Mouse (Mus musculus): ENCODE results near the gene Slc16a11.

Gene Slc16a11

GRCm38 (mm10) chr11:70251853-70252252 is 39.3 kb downstream of the Slc16a11 start:
- DNase-seq (ENCODE audit: low read depth, low spot score) = no peak

DNA sequence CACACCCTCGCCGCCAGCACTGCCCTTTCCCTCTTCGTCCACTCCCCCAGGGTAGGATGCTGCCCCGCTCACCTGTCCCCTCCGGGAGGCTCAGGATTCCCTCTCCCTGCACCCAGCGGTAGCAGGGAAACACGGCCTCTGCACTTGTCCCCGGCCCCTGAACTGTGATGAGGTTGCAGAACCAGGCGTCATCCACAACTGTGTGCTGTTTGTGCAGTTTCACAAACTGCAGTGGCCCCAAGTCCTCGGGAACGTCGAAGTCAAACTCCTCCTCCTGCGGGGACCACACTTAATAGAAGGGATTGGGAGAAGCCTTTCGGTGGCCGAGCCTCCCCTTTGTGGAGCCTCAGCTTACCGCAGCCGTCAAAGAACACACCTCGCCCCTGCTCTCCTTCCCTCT is 41.8 kb downstream of the Slc16a11 start:
- DNase-seq (ENCODE audit: low read depth, low spot score) = no peak

DNA sequence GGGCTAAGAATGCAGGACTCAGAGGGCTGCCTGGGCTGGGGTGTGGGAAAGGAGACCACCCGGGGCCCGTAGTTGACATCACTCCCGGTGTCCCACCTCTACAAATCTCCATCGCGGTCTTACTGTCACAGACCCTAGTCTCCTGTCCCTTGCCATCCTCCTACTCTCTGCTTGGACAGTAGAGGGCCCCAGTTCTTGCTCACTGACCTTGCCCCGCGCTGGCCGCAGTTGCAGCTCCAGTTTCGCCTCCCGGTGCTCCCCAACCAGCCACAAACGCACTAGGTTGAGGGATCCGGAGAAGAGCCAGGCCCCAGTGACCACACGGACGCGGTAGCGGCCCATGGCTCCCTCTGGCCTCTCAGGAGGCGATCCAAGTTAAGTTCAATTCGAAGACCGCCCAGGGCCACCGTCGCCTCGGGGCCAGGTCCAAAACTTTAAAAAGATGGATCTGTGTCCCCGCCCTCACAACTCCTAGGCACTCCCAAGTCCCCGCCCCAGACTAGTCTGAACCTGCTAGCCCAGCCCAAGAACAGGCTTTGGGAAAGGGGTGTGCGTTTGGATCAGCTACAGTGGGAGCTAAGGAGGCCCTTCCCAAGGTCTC is 42.5 kb downstream of the Slc16a11 start, which contains the start of gene Alox12:
Gene Alox12 (minus strand): TSS at position 423 of the 601 bp plus-strand sequence.
- peak; percentile 75 for DNase-seq (ENCODE audit: low read depth, low spot score)

DNA sequence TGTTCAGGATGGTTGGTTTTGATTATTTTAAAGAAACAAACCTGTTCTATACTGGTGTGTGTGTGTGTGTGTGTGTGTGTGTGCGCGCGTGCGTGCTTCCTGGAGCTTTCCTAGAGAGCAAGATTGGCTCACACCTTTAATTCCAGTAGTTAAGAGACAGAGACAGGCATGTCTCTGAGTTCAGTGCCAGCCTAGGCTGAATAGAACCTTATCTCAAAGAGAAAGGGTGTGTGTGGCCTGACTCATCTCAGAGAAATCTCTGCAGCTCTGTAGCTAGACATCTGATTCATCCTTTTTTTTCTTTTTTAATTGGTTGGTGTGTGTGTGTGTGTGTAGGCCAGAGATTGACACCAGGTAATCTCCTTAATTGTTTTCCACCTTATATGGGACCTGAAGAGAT is 46.5 kb downstream of the Slc16a11 start:
- no peak for DNase-seq (ENCODE audit: low read depth, low spot score)

GRCm38 (mm10) chr11:70265252-70265651 is 52.7 kb downstream of the Slc16a11 start:
- no peak for DNase-seq (ENCODE audit: low read depth, low spot score)

DNA sequence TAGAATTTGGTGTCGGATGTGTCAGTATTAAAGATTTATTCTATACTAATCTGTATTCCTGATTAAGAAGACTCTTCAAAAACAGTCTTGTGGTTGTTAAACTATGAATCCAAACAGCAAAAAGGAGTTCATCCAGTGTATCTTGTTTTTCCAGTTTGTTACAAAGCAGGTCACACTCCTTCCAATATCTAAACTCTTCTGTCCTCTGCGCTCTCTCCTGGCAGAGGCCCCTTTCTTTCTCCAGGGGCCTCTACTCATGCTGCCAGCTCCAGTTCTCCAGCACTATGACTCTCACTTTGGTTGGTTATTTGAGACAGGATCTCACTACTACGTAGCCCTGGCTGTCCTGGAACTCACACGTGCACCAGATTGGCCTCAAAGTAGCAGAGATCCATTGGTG is 53.3 kb downstream of the Slc16a11 start:
- DNase-seq (ENCODE audit: low read depth, low spot score) = no peak

Measured in R1 (cell line).